Mouse (Mus musculus): ENCODE data around the gene Fam120a. TPM values are rescaled to one million over a fixed set of nuclear protein-coding genes. Genes with fewer than 3 reads are reported as not detected.
A peak's percentile ranks its signal among the peaks of the same experiment; 100 is the strongest.

Gene Fam120a
- total RNA-seq, 2 experiments from 2014 or later = 145 to 150 TPM

- DNase-seq = peak; percentile 42
Measured at GRCm38 (mm10) chr13:48853947-48854346, 113.9 kb downstream of the Fam120a start.

DNA sequence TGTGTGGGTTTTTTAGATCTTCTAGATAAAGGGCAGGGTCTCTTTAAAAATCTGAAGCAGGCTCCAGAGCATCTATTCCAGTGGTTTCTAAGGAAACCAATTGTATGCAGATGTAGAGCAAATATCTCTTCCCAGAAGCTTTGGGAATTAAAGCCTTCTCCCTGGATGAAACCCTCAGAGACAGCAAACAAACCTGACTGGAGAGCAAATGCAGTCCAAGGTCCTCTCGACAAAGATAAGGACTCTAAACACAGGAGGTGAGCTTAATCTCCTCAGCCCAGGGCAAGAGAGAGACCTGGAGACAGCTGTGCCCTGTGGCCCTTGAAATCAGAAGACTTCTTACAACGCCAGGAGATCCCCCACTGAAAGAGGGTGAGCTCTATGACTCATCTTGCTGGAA lies 114.3 kb downstream of the Fam120a start:
- no peak for DNase-seq

DNA sequence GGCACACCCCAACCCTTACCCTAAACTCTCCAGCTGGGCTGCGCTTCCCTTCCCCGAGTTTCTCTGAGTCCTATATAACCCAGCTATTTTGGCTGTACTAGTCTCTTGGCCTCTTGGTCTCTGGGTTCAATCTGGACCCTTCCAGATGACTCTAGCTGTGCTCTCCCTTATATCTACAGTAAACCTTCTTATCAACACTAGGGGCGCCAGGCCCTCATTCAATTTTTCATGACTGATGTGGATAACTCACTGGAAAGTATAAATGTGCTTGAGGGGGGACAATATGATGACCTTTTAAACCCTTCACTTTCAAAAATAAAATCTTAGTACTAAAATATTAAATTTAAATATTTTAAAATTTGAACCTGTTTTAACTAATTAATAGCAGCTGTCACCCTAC lies 115.0 kb downstream of the Fam120a start:
- DNase-seq = no peak

DNA sequence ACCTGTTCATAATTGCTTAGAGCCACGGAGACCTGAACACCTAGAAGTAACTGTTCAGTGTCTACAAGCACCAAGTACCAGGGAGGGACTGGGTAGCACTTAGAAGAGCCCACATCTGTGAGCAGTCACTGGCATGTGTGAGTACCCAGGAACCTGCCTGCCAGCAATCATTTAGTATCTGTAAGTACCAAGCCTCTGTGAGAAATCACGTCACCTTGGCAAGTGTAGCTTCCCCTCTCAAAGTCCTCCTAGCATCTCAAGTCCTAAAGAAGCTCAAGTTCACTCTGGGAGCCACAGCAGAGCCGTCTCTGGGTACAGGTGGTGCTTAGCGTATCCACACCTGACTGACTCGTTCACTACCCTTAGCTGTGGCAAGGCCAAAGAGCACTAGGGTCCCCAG lies 116.1 kb downstream of the Fam120a start:
- DNase-seq = no peak

DNA sequence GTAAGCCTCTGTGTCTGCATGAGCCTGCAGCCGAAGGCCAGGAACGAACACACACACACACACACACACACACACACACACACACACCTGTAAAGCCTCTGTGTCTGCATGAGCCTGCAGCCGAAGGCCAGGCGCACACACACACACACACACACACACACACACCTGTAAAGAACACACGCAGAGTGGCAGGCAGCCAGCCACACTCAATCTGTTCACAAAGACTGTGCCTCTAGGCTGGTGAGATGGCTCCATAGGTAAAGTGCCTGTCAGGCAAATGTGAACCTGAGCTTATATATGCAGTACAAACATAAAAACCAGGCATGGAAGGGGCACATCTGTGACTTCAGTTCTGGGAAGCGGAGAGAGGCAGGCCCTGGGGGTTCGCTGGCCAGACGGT lies 117.0 kb downstream of the Fam120a start:
- no peak for DNase-seq

- no peak for DNase-seq
Measured at GRCm38 (mm10) chr13:48850326-48850725, 117.5 kb downstream of the Fam120a start.

- peak; percentile 65 for DNase-seq
Measured at GRCm38 (mm10) chr13:48849155-48849554, 118.7 kb downstream of the Fam120a start.

DNA sequence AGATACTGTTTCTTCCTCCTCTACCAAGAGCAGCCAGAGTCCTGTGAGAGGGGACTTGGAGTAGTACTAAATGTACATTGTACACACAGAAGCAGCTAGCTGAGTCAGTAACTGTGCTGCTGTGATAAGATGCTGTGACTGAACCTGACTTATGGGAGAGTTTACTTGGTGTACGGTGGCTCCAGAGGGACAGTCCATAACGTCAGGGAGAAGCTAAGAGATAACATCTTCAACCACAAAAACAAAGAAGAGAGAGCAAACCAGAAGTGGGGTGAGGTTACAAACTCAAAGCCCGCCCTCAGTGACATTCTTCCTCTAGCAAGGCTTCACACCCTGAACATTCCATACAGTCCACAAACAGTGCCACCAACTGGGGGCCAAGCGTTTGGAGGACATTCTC lies 122.5 kb downstream of the Fam120a start:
- no peak for DNase-seq

DNA sequence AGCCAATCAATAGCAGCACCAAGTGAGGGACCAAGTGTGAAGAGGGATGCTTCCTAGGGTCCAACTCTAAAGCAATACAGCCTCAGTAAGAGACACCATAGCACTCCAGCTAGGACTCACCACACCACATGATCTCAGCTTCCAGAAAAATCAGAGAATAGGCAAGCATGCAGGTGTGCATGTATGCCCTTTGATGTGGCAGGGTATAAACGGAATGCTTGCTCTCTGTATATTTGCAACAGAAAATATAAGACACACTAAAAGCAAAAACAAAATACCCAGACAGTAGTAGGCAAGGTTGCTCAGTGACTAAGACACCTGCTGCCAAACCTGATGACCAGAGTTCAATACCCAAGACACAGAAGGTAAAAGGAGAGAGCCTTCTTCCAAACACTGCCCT lies 124.3 kb downstream of the Fam120a start:
- no peak for DNase-seq

- no peak for DNase-seq
Measured at GRCm38 (mm10) chr13:48841905-48842592, 125.8 kb downstream of the Fam120a start.

GRCm38 (mm10) chr13:48838284-48838683 lies 129.5 kb downstream of the Fam120a start:
- DNase-seq = no peak

DNA sequence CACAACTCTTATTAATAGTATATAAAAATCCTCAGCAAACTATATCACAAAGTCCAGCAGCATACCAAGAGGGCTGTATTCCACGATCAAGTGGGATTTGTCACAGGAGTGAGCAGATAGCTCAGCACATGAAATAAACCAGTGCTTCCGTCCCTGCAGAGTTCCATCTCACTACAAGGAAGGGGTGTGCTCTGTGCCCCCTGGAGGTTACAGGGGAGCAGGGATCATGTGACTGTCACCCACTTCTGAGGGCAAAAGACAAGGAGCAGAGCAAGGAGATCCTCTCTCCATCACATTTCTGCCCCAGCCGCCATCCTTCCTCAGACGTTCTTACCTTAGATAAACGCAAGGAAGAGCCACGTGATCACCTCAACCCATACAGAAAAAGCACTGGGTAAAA lies 130.3 kb downstream of the Fam120a start:
- no peak for DNase-seq

DNA sequence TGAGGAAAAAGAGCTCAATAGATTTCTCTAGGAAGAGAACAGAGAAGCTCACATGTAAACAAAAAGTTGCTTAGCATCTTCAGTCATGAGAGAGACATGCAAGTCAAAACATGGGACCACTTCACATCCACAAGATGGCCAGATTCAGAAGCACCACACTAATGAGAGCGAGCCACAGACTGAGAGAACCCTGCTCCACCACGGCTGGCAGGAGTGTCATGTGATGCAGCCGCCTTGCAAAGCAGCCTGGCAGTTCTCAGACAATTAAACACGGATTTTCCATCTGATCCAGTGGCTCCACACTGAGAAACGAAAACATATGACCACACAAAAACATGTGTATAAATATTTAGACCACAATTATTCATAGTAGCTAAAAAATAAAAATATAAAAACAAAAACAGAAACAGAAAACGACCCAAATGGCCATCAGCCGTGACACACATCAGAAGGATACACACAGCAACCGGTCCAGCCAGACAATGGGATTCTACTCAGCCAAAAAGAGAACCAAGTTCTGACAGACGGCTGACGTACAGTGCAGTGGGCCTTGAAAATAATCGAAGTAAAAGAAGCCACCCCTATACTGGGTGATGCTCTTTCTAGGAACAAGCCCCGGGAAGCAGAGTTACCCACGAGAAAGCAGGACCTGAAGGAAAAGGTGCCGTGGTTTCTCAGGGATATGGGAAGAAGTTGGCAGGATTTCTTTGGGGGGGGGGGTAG lies 137.1 kb downstream of the Fam120a start:
- DNase-seq = no peak

DNA sequence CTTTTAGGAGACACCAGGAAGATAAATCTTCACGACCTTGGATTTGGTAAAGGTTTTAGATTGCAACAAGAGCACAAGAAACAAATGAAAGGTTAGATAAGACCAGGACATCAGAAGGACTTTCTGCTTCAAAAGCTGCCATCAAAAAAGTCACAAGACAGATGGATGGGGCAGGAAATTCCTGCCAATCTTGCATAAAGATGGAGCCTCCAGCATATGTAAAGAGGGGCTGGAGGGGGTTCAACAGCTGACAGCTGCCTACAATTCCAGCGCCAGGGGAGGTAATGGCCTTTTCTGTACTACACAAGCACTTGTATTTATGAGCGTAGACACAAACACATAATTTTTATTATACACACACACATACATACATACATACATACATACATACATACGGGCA lies 138.0 kb downstream of the Fam120a start:
- DNase-seq = no peak

Other genes with a start within 250 kb of the Fam120a start
- gene Phf2, start 96.9 kb downstream of the Fam120a start, total RNA-seq (2021) = 10 to 100 TPM; 35.7 to 36.3 TPM
- 1 to 10 TPM; 4.1 to 8.3 TPM for gene Wnk2, start 180.0 kb upstream of the Fam120a start, total RNA-seq (2021)
- gene Ninj1, start 219.5 kb upstream of the Fam120a start, total RNA-seq (2021) = 10 to 100 TPM; 77.3 to 79.6 TPM
- gene Card19, start 248.0 kb upstream of the Fam120a start, total RNA-seq (2021) = 10 to 100 TPM; 52.5 to 58.9 TPM

Measured in adrenal gland, postnatal 10 days (tissue).